Mouse (Mus musculus) lung, postnatal 36 days (tissue): Measurements from ENCODE around the gene Wdr5b.

ENCODE experiments used
- DNase-seq: peaks from one replicate; pipeline ENCODE4 v3.0.0; 2022; ENCODE audit warnings: mixed read lengths

Wdr5b gene

GRCm38 (mm10) chr16:36071450-36072379 lies 30.7 kb downstream of the Wdr5b start, which contains the start of the genes Fam162a and Ccdc58:
Gene Fam162a (minus strand): TSS chr16:36071594.
Gene Ccdc58 (plus strand): TSS chr16:36071685.
- DNase-seq = peak; percentile 95

DNA sequence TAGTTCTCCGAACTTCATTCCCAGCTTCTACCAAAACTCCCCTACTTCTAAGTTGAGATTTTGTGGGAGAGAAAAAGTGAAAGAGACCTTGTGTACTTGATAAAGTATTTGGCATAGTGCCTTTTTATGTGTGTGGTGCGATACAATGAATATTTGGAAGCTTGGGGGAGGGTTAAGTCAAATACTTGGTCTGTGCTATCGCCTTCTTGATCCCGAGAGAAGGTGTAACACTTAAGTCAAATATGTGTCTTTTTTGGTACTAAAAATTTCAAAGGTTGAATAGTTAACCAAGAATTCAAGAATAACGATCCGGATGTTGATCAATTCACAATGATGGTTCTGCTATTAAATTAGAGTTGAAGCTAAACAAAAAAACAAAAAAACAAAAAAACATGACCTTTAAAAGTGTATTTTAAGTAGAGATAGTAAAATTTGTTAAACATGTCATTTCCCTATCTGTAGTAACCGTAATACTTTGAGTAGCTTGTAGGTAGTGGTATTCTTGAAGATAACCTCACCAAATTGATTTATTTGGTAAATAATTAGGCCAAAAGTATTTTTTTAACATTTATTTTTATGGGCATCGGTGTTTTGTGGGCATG lies 31.5 kb downstream of the Wdr5b start:
- no peak for DNase-seq

DNA sequence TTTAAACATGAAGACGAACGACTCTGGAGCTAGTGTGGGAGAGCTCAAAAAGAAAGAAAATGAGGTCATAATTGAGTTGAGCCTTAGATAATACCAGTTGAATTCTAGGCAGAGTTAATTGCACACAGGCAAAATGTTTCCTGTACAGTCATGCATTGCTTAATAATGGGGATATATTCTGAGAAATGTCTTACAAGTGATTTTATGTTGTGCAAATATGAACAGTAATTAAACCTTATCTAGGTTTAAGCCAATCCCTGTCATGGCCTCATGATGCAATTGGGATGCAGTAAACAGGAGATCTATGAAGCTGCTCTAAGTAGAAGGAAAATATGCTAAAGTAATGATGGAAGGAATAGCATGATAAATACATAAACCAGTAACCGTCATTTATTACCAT lies 33.8 kb downstream of the Wdr5b start:
- DNase-seq = no peak

- no peak for DNase-seq
Measured at GRCm38 (mm10) chr16:36079916-36080315, 38.9 kb downstream of the Wdr5b start.

DNA sequence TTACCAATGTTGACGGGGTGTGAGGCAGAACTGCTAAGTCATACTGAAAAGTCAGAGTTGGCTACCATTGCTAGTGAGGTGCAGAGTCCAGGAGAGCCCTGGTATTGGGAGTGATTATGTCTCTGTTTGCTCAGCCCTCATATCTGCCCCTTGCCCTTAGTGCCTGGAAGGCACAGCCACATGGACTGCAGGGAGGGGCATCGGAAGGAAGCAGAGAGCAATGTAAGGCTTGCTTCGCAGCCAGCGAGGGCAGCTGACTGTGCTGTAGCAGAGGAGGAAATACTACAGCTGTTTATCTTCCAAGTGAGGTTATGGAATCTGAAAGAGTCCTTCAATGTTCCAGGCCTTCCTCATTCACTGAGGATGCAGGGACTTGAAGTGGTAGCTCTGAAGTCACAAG lies 46.9 kb downstream of the Wdr5b start:
- DNase-seq = no peak

DNA sequence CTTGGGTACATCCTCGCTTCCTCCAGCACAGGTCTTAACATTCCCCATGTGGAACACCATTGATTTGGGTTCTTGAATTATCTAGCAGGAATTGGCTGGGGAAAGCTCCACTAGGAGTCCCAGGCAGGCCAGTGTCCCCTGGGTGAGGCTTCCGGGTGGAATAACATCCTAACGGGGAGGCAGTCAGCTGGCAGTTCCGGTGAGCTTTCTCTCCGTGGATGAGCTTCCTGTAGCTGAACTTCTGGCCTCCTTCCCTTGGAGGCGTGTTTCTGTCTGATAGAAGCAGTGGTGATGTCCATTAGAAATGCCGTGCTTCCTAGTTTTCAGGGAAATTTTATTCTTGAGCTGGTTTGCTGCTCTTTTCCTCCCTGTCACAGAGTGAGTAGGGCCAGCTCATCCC lies 48.1 kb downstream of the Wdr5b start:
- peak; percentile 27 for DNase-seq

DNA sequence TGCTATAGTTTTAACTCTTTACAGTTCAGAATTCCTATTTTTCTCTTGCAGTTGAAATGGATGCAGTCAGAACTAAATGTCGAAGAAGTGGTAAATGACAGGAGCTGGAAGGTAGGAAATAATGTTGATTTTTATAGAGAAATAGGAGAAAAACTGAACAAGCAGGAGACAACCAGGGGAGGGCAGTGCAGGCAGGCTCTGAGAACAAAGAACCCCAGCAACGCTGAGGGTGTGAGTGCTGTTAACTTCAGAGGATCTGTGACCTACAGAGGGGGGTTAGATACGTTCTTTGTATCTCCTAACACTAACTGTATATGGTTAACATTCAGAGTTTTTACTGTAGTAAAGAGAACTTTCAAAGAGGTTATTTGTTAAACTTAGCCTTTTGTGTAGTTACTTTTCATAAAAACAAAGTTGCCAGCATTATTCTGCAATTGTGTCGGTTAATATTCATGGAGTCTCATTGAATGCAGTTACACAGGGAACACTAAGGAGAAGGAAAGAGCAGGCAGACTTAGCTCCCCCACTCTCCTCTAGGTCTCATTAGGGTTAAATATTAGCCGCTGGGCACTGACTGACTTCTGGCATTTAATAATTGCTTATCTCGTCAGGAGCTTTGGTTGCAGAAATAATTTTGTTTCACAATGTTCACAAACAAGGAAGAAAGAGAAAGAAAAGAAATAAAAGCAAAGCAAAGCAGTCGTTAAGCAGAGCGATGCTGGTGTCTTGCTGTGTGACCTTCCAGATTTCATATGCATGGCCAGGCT lies 49.0 kb downstream of the Wdr5b start:
- no peak for DNase-seq

DNA sequence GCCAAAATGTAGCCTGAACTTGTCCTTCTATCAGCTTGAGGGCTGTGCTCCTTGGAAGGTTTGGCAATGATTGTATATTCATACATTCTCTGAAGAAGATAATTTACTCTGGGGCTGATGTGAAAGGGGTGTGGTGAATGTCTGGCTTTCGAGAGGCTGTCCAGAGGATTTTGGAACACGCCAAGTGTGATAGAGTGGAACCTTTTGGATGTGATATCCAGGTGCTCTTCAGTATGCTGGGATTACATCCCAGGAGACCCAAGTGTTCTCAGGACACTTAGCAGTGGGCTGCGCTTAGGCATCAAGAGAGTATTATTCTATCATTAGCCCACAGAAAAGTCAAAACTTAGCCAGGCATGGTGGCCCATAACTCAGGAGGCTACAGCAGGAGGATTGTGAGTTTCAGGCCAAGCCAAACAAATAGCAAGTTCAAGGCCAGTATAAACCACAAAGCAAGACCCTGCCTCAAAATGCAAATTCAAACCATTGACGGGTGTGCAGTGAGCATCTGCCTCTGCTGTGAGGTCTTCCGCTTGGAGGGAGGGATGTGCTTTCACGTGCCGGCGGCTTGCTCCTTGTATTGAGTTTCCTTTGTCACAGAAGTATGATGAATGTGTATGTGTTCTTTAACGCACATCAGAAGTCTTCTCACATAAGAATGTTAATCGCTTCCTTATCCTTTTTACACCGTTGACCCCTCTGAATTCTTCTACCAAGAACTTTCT lies 50.0 kb downstream of the Wdr5b start:
- DNase-seq = no peak
